In genomic region chr12:106009122-106009870, GRCm38 (mm10) we compare ENCODE assay signal across 8 mouse cellular contexts. TPM values are rescaled to one million over a fixed set of nuclear protein-coding genes. Genes with fewer than 3 reads are reported as not detected.
A peak's percentile ranks its signal among the peaks of the same experiment; 100 is the strongest.
DNase-seq lines count a peak whose midpoint lies in the region; ATAC-seq lines count a peak whose summit lies in the region.

No protein-coding gene starts in this region.

- peaks cover 9% of the 10 kb centered on the region; the same call in 1 of the 2 replicates for H3K4me1 ChIP-seq in embryonic facial prominence, embryonic 12.5 days
- H3K4me1 ChIP-seq in hindbrain, embryonic 14.5 days (replicated peaks; ENCODE audit: control insufficient read depth, insufficient read depth, low read length): no peaks in the 10 kb centered on the region
- peaks cover 10% of the 10 kb centered on the region for H3K4me1 ChIP-seq in midbrain, embryonic 12.5 days

- ATAC-seq in embryonic facial prominence, embryonic 12.5 days (ENCODE audit: insufficient number of reproducible peaks, insufficient read depth, low FRiP score, low TSS enrichment): no peak
- ATAC-seq in hindbrain, embryonic 14.5 days (ENCODE audit: low FRiP score): peak; percentile 12
- no peak for ATAC-seq in midbrain, embryonic 12.5 days (ENCODE audit: low FRiP score, low read depth)
- no peak for ATAC-seq in megakaryocyte progenitor cell, adult 5-6 weeks (replicated peaks; ENCODE audit: poor library complexity)

- DNase-seq in kidney, adult 9 months: peak; percentile 13
- DNase-seq in kidney, postnatal 14 days: no peak
- no peak for DNase-seq in hindbrain, embryonic 14.5 days (ENCODE audit: low spot score)
- DNase-seq in left cerebral cortex, adult 18-20 months (ENCODE audit: low spot score in 2 of 2): no peak
- no peak for DNase-seq in right cerebral cortex, postnatal 10 days (ENCODE audit: low spot score in 2 of 2)

- H3K27ac ChIP-seq in embryonic facial prominence, embryonic 12.5 days: no peak overlapping the region
- H3K27ac ChIP-seq in hindbrain, embryonic 14.5 days: no peak overlapping the region
- no peak overlapping the region for H3K27ac ChIP-seq in midbrain, embryonic 12.5 days (replicated peaks)

- whole genome bisulfite sequencing in embryonic facial prominence, embryonic 12.5 days: 83% methylated on average over 12 of the region's 12 CpGs
- 85% methylated on average over 12 of the region's 12 CpGs for WGBS in hindbrain, embryonic 14.5 days
- WGBS in midbrain, embryonic 12.5 days: 85% methylated on average over 12 of the region's 12 CpGs

- H3K4me2 ChIP-seq in embryonic facial prominence, embryonic 12.5 days (replicated peaks): peak overlapping the region; percentile 72
- H3K4me2 ChIP-seq in hindbrain, embryonic 14.5 days (replicated peaks): peak overlapping the region; percentile 36
- H3K4me2 ChIP-seq in midbrain, embryonic 12.5 days (replicated peaks): peak overlapping the region; percentile 40

- H3K4me3 ChIP-seq in embryonic facial prominence, embryonic 12.5 days: peak overlapping the region; percentile 91
- H3K4me3 ChIP-seq in hindbrain, embryonic 14.5 days (replicated peaks; ENCODE audit: low read length): peak overlapping the region; percentile 12
- H3K4me3 ChIP-seq in midbrain, embryonic 12.5 days: peak overlapping the region; percentile 89

- no peaks in the 10 kb centered on the region for H3K36me3 ChIP-seq in embryonic facial prominence, embryonic 12.5 days
- H3K36me3 ChIP-seq in hindbrain, embryonic 14.5 days (replicated peaks; ENCODE audit: control insufficient read depth, insufficient read depth): no peaks in the 10 kb centered on the region
- H3K36me3 ChIP-seq in midbrain, embryonic 12.5 days: no peaks in the 10 kb centered on the region

- no peaks in the 10 kb centered on the region for H3K27me3 ChIP-seq in embryonic facial prominence, embryonic 12.5 days
- no peaks in the 10 kb centered on the region for H3K27me3 ChIP-seq in hindbrain, embryonic 14.5 days (ENCODE audit: control insufficient read depth, insufficient read depth, low read length)
- no peaks in the 10 kb centered on the region for H3K27me3 ChIP-seq in midbrain, embryonic 12.5 days

- no peak overlapping the region for H3K9ac ChIP-seq in embryonic facial prominence, embryonic 12.5 days
- peak overlapping the region; percentile 29; the same call in 1 of the 2 replicates for H3K9ac ChIP-seq in hindbrain, embryonic 14.5 days
- no peak overlapping the region for H3K9ac ChIP-seq in midbrain, embryonic 12.5 days (replicated peaks)

- no peaks in the 10 kb centered on the region for H3K9me3 ChIP-seq in embryonic facial prominence, embryonic 12.5 days
- H3K9me3 ChIP-seq in hindbrain, embryonic 14.5 days (ENCODE audit: control insufficient read depth, low read length): no peaks in the 10 kb centered on the region
- H3K9me3 ChIP-seq in midbrain, embryonic 12.5 days: no peaks in the 10 kb centered on the region

RNA-seq across cellular contexts. Expression of gene Vrk1, which starts 0.7 kb away (rescaled TPM):
- polyA plus RNA-seq in embryonic facial prominence, embryonic 12.5 days (2016; fragmentation: Nextera tagmentation; extraction: Ambion mirVana): 76.1 and 79.3 TPM in 2 replicates
- 30.6 and 35.1 TPM in 2 replicates for polyA plus RNA-seq in hindbrain, embryonic 14.5 days (2014; fragmentation: Nextera tagmentation; extraction: Ambion mirVana)
- 77.2 and 78.6 TPM in 2 replicates for polyA plus RNA-seq in midbrain, embryonic 12.5 days (2016; fragmentation: Nextera tagmentation; extraction: Ambion mirVana)
- 10 to 100 TPM; 14.4 to 16.6 TPM for total RNA-seq in left cerebral cortex, adult 18-20 months (2021)
- total RNA-seq in megakaryocyte progenitor cell, adult 5-6 weeks (2015): 128 and 137 TPM in 2 replicates
- total RNA-seq in megakaryocyte progenitor cell, adult 5-6 weeks (2017): 182 and 198 TPM in 2 replicates

Comparison
In these comparisons a context has a peak if more than half of its experiments do, and no peak if none do; other contexts are left out.
1. H3K4me3 ChIP-seq: peak in every context shown above with its lines; median percentile 91 in embryonic facial prominence, embryonic 12.5 days; 89 in midbrain, embryonic 12.5 days; 12 in hindbrain, embryonic 14.5 days.